Mouse (Mus musculus) kidney, embryonic 15.5 days (tissue): ENCODE results near the gene Samd1. TPM values are rescaled to one million over a fixed set of nuclear protein-coding genes. Genes with fewer than 3 reads are reported as not detected.

ENCODE experiments used
- ATAC-seq: fragments of 200-750 bp; cut with Nextera tagmentation; replicated peaks from 2 replicates; pipeline ENCODE4 v1.8.0; 2017; ENCODE audit warnings: moderate TSS enrichment; ENCODE audit not compliant: low FRiP score
- H3K27ac ChIP-seq: fragments of 300-500 bp; sonication (generic); 2 replicates; pipeline ENCODE4 v1.5.1; 2015; ENCODE audit warnings: mild to moderate bottlenecking, inconsistent platforms
- H3K27me3 ChIP-seq: fragments of 300-500 bp; sonication (generic); 2 replicates; pipeline ENCODE4 v1.6.1; 2015; ENCODE audit warnings: inconsistent platforms
- H3K36me3 ChIP-seq: fragments of 300-500 bp; sonication (generic); 2 replicates; pipeline ENCODE4 v1.6.1; 2015; ENCODE audit warnings: inconsistent platforms
- H3K4me1 ChIP-seq: fragments of 300-500 bp; sonication (generic); 2 replicates; pipeline ENCODE4 v1.6.1; 2015; ENCODE audit warnings: inconsistent platforms
- H3K4me2 ChIP-seq: fragments of 300-500 bp; sonication (generic); 2 replicates; pipeline ENCODE4 v1.6.1; 2015; ENCODE audit warnings: moderate library complexity, mild to moderate bottlenecking, inconsistent platforms
- H3K4me3 ChIP-seq: fragments of 300-500 bp; sonication (generic); replicated peaks from 2 replicates; pipeline ENCODE4 v1.5.1; 2015; ENCODE audit warnings: mild to moderate bottlenecking, inconsistent platforms
- H3K9ac ChIP-seq: fragments of 300-500 bp; sonication (generic); 2 replicates; pipeline ENCODE4 v1.6.1; 2015; ENCODE audit warnings: mild to moderate bottlenecking, inconsistent platforms
- H3K9me3 ChIP-seq: fragments of 300-500 bp; sonication (generic); replicated peaks from 2 replicates; pipeline ENCODE4 v1.6.1; 2016; ENCODE audit warnings: inconsistent platforms
- WGBS: fragments of 180-500 bp; shearing (Covaris S2); methylation state at CpG from one replicate; pipeline ENCODE4 v1.1.7; 2015; ENCODE audit warnings: mixed read lengths; 5-methylcytosine and 5-hydroxymethylcytosine counted together
- microRNA counts: library from miRNA; unstranded; fragments of <30 nt; microRNA quantifications from one replicate; lab custom pipeline; 2016
- microRNA-seq: library from miRNA; unstranded; fragments of <30 nt; microRNA quantifications from one replicate; pipeline ENCODE4, GENCODE M21; 2016
- polyA plus RNA-seq: library from polyadenylated mRNA; unstranded; fragments of >200 nt; fragmentation: Nextera tagmentation; extraction: Ambion mirVana; gene quantifications from 2 replicates; pipeline ENCODE4 v1.2.1, GENCODE M21; 2015

The Samd1 gene
- polyA plus RNA-seq, 1 experiment from 2014 or later, result 11.5 TPM

DNA sequence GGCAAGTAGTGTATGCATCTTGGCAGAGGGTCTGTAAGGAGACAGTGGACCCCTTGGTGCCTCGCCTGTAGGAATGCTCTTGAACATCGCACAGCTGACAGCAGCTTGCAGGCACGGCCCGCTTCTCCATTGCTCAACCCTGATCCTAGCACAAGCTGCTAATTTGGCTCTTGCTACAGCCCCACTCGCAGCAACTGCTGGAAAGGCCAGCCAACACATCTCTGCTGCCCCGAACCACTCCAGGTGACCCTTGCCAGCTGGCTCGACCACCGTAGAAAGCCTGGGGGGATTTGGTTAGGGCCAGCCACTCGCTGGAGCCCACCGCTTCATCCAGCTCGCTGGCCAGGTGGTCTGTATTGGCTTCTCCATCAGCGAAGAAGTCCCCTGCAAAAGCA, 45.5 kb downstream of the Samd1 start:
- no peak for ATAC-seq
- peaks cover 32% of the 10 kb centered on the region for H3K4me1 ChIP-seq
- H3K9ac ChIP-seq, result no peak overlapping the region
- no peak overlapping the region for H3K27ac ChIP-seq
- no peaks in the 10 kb centered on the region for H3K9me3 ChIP-seq
- H3K27me3 ChIP-seq, result peaks cover 48% of the 10 kb centered on the region
- H3K4me2 ChIP-seq, result peak overlapping the region; percentile 87
- H3K4me3 ChIP-seq, result peak overlapping the region; percentile 47
- H3K36me3 ChIP-seq, result no peaks in the 10 kb centered on the region
- 32% methylated on average over 12 of the region's 12 CpGs for WGBS

DNA sequence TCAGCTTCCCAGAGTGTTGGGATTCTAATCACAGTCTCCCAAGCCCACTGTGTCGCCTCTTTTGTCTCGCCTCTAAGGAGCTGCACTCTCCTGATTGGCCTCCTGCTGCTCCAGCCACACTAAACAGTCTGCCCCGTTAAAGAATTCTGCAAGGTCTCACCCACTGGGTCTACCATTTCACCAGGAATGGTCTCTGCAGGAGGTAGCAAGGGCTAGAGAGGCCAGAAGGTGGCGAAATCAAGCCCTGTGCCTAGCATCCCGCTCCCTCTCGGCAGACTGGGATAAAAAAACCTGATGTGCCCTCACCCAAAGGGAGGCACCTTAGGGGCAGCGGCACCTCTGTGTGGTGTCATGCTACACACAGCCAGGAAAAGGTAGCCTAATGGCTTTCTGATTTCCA, 46.6 kb downstream of the Samd1 start:
- 10% methylated on average over 7 of the region's 7 CpGs for WGBS
- no peak overlapping the region for H3K9ac ChIP-seq
- no peak for ATAC-seq
- H3K4me2 ChIP-seq, result peak overlapping the region; percentile 49
- peaks cover 32% of the 10 kb centered on the region for H3K4me1 ChIP-seq
- no peaks in the 10 kb centered on the region for H3K9me3 ChIP-seq
- H3K27ac ChIP-seq, result no peak overlapping the region
- peaks cover 48% of the 10 kb centered on the region for H3K27me3 ChIP-seq
- H3K36me3 ChIP-seq, result no peaks in the 10 kb centered on the region
- H3K4me3 ChIP-seq, result peak overlapping the region; percentile 21; the same call in 1 of the 2 replicates

DNA sequence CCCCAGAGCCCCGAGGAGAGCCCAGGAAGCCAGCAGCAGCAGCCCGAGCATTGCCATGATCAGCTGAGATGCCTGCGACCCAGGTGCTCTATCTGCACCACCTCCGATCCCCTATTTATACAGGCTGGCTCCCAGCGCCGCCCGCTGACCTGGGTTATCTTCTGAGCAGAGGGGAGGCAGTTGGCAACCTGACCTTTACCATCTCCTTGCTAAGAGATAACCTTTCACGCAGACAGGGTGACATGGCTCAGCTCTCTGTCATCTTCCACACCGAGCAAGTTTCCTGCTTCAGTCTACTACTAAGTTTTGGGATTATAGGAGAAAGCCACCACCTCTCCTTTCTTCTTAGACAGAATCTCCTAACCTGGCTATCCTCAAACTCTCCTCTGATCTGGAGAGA, 47.4 kb downstream of the Samd1 start, which contains the start of gene Rln3:
Gene Rln3 (minus strand): TSS at position 101 of the 400 bp plus-strand sequence.
- ATAC-seq, result no peak
- Histone ChIP-seq H3K9ac (no peak within 1 kb of the TSS), H3K27ac (no peak within 1 kb of the TSS), H3K4me2 (peak within 1 kb of the TSS; percentile 49), H3K4me3 (peak within 1 kb of the TSS; percentile 21), H3K9me3 (no peaks in the 10 kb centered on the region), H3K36me3 (no peaks in the 10 kb centered on the region), H3K27me3 (peaks cover 48% of the 10 kb centered on the region), H3K4me1 (peaks cover 32% of the 10 kb centered on the region)
- WGBS, result 9% methylated on average over 9 of the region's 9 CpGs

DNA sequence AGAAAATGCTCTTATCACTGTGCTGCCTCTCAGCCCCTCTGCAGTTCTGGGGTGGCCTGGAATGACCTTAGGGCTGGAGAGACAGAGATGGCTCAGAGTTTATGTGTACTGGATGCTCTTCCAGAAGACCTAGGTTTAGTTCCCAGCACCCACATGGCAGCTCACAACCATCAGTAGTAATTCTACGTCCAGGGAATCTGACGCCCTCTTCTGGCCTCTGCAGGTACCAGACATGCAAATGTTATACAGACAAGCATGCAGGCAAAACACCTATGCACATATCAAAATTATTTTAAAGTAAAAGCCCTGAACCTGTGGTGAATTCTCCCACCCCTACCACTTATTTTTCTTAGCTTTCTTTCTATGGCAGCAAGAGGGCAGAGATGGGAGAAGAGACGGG, 49.0 kb downstream of the Samd1 start:
- H3K4me1 ChIP-seq, result peaks cover 26% of the 10 kb centered on the region
- H3K9ac ChIP-seq, result no peak overlapping the region
- peaks cover 43% of the 10 kb centered on the region for H3K27me3 ChIP-seq
- ATAC-seq, result no peak
- no peak overlapping the region for H3K4me3 ChIP-seq
- no peaks in the 10 kb centered on the region for H3K36me3 ChIP-seq
- H3K27ac ChIP-seq, result no peak overlapping the region
- H3K4me2 ChIP-seq, result no peak overlapping the region
- no peaks in the 10 kb centered on the region for H3K9me3 ChIP-seq
- 77% methylated on average over 3 of the region's 3 CpGs for WGBS

DNA sequence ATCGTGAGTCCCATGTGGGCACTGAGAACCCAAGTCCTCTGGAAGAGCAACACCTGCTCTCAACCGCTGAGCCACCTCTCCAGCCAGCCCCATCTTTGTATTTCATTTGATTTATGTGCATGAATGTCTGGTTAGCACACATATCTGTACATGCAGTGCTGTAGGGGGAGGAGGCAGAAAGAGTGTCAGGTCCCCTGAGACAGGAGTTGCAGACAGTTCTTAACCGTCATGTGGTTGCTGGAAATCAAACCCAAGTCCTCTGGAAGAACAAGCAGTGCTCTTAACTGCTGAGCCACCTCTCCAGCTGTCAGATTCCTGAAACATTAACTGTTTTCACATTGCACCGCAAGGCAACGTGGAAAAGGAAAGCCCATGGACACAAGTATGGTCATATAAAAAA, 50.7 kb downstream of the Samd1 start:
- no peaks in the 10 kb centered on the region for H3K36me3 ChIP-seq
- ATAC-seq, result no peak
- peaks cover 17% of the 10 kb centered on the region for H3K4me1 ChIP-seq
- H3K27me3 ChIP-seq, result peaks cover 28% of the 10 kb centered on the region
- no peak overlapping the region for H3K27ac ChIP-seq
- H3K4me3 ChIP-seq, result no peak overlapping the region
- no peak overlapping the region for H3K9ac ChIP-seq
- no peaks in the 10 kb centered on the region for H3K9me3 ChIP-seq
- WGBS, result 57% methylated on average over 5 of the region's 5 CpGs
- no peak overlapping the region for H3K4me2 ChIP-seq

MicroRNA genes within 50 kb of the gene (microRNA counts, 519-probe panel; counts per million panel counts)
- 31.7 counts per million for microRNA mmu-miR-1199 (lab: Ali Mortazavi, UCI)

Small RNAs within 50 kb of the gene (microRNA-seq; reads per million reads assigned to microRNA genes)
- 1.6 reads per million, percentile 4 among the genes with 10 or more reads in this experiment for gene Mir1199
- 0.59 reads per million for gene Mir8111

Other genes with a start within 250 kb of the Samd1 start
- gene Adgrl1, start 97.6 kb upstream of the Samd1 start, polyA plus RNA-seq, result 17.8 and 18.8 TPM in 2 replicates
- 0.69 and 0.71 TPM in 2 replicates for gene Gm10644, start 42.5 kb upstream of the Samd1 start, polyA plus RNA-seq
- 60.7 and 62.2 TPM in 2 replicates for gene Asf1b, start 42.2 kb upstream of the Samd1 start, polyA plus RNA-seq
- gene Prkaca, start 24.7 kb upstream of the Samd1 start, polyA plus RNA-seq, result 161 and 163 TPM in 2 replicates
- 1.2 and 1.3 TPM in 2 replicates for gene 1700067K01Rik, start 3.8 kb downstream of the Samd1 start, polyA plus RNA-seq
- 7.4 and 9.1 TPM in 2 replicates for gene 2210011C24Rik, start 14.5 kb downstream of the Samd1 start, polyA plus RNA-seq
- 14.8 and 15.1 TPM in 2 replicates for gene Palm3, start 23.8 kb downstream of the Samd1 start, polyA plus RNA-seq
- gene Il27ra, start 44.9 kb downstream of the Samd1 start, polyA plus RNA-seq, result 2.3 and 3.2 TPM in 2 replicates
- not detected in 2 replicates for gene Rln3, start 47.3 kb downstream of the Samd1 start, polyA plus RNA-seq
- gene Gm10643, start 67.5 kb downstream of the Samd1 start, polyA plus RNA-seq, result 1.2 and 1.6 TPM in 2 replicates
- gene Rfx1, start 69.2 kb downstream of the Samd1 start, polyA plus RNA-seq, result 10.5 and 10.7 TPM in 2 replicates
- 9.2 and 11.6 TPM in 2 replicates for gene Dcaf15, start 107.1 kb downstream of the Samd1 start, polyA plus RNA-seq
- 0.21 and 1.4 TPM in 2 replicates for gene Podnl1, start 128.3 kb downstream of the Samd1 start, polyA plus RNA-seq
- 22.0 and 28.7 TPM in 2 replicates for gene Cc2d1a, start 150.3 kb downstream of the Samd1 start, polyA plus RNA-seq
- gene 4930432K21Rik, start 150.4 kb downstream of the Samd1 start, polyA plus RNA-seq, result 1.7 and 2.0 TPM in 2 replicates
- 3.6 and 4.7 TPM in 2 replicates for gene Nanos3, start 187.5 kb downstream of the Samd1 start, polyA plus RNA-seq
- gene Zswim4, start 239.4 kb downstream of the Samd1 start, polyA plus RNA-seq, result 16.6 and 17.3 TPM in 2 replicates